ENCODE assay signal across 8 mouse cellular contexts in the genomic region with DNA sequence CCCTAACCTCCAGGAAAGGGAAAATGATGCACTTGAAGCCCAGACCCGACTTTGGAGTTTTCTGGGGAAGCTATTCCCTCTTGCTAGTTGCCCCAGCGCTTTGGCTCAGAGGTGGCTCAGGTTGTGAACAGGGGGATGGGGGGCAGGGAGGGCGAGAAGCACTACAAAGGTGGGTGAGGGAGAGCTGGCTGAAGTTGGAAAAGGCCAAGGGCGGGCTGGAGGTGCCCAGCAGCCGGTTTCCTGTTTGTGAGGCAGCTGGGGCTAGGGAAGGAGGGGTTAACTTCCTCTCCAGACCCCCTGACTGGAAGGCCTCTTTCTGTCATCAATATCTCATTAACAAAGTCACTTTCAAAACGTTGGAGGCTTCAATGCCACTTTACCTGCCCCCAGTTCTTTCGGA. TPM values are rescaled to one million over a fixed set of nuclear protein-coding genes. Genes with fewer than 3 reads are reported as not detected.
DNase-seq lines count a peak whose midpoint lies in the region; ATAC-seq and TF ChIP-seq lines count a peak whose summit lies in the region.

No protein-coding gene starts in this region.

- intact Hi-C loops in left cerebral cortex, adult 2 months (cut with DNase I): loop anchor here (5.0 kb wide), 2 partner anchors 60 to 330 kb away; no protein-coding TSS in a partner anchor
- intact Hi-C loops in left cerebral cortex, postnatal 14 days (cut with DNase I): loop anchor here (10.0 kb wide), 1 partner anchor 183 kb away; no protein-coding TSS in a partner anchor

- no peak for ATAC-seq in forebrain, embryonic 14.5 days
- ATAC-seq in intestine, postnatal 0 days: no peak
- ATAC-seq in CD4-positive, CD25-positive, alpha-beta regulatory T cell, adult 4 months: no peak

- no peak overlapping the region for H3K9ac ChIP-seq in forebrain, embryonic 14.5 days (ENCODE audit: low read length)
- H3K9ac ChIP-seq in intestine, postnatal 0 days (ENCODE audit: low read depth, low read length): no peak overlapping the region

- no peak for TF ChIP-seq CTCF in left cerebral cortex, adult 2 months (IDR thresholded peaks at IDR 0.05)
- TF ChIP-seq CTCF in intestine, postnatal 0 days (IDR thresholded peaks at IDR 0.05; ENCODE audit: low read depth): no peak

- DNase-seq in left cerebral cortex, adult 2 months (ENCODE audit: extremely low spot score in 1 of 2, low spot score in 2 of 2): no peak
- no peak for DNase-seq in left cerebral cortex, postnatal 14 days (ENCODE audit: low spot score in 2 of 2)
- DNase-seq in forebrain, embryonic 14.5 days (ENCODE audit: low spot score): no peak
- DNase-seq in midbrain, embryonic 10.5 days (ENCODE audit: low spot score): no peak
- DNase-seq in urinary bladder, postnatal 10 days (ENCODE audit: low spot score): no peak
- no peak for DNase-seq in urinary bladder, adult 18-20 months (ENCODE audit: low spot score in 2 of 2)

- no peaks in the 10 kb centered on the region for H3K9me3 ChIP-seq in forebrain, embryonic 14.5 days (replicated peaks; ENCODE audit: control insufficient read depth, low read length)
- no peaks in the 10 kb centered on the region for H3K9me3 ChIP-seq in intestine, postnatal 0 days (ENCODE audit: control insufficient read depth)
- no peaks in the 10 kb centered on the region for H3K9me3 ChIP-seq in midbrain, embryonic 10.5 days (replicated peaks)

- no peaks in the 10 kb centered on the region for H3K36me3 ChIP-seq in forebrain, embryonic 14.5 days (ENCODE audit: control insufficient read depth, insufficient read depth, low read length)
- H3K36me3 ChIP-seq in intestine, postnatal 0 days (ENCODE audit: control insufficient read depth, insufficient read depth): no peaks in the 10 kb centered on the region
- no peaks in the 10 kb centered on the region for H3K36me3 ChIP-seq in midbrain, embryonic 10.5 days

- peak overlapping the region; percentile 93 for H3K4me2 ChIP-seq in forebrain, embryonic 14.5 days (ENCODE audit: low read length)
- H3K4me2 ChIP-seq in intestine, postnatal 0 days (replicated peaks; ENCODE audit: low read depth): peak overlapping the region; percentile 93

- peak overlapping the region; percentile 79 for H3K4me3 ChIP-seq in left cerebral cortex, adult 2 months
- H3K4me3 ChIP-seq in forebrain, embryonic 14.5 days (ENCODE audit: low read depth, low read length): peak overlapping the region; percentile 53; the same call in 1 of the 2 replicates
- peak overlapping the region; percentile 68; the same call in 1 of the 2 replicates for H3K4me3 ChIP-seq in intestine, postnatal 0 days (ENCODE audit: low read depth, low read length)
- H3K4me3 ChIP-seq in midbrain, embryonic 10.5 days: peak overlapping the region; percentile 63; the same call in 1 of the 2 replicates

- peak overlapping the region; percentile 96 for H3K27ac ChIP-seq in left cerebral cortex, adult 2 months
- no peak overlapping the region for H3K27ac ChIP-seq in forebrain, embryonic 14.5 days (ENCODE audit: low read depth, low read length)
- no peak overlapping the region for H3K27ac ChIP-seq in intestine, postnatal 0 days (ENCODE audit: low read depth, low read length)
- H3K27ac ChIP-seq in midbrain, embryonic 10.5 days (replicated peaks): peak overlapping the region; percentile 73; the same call in 1 of the 2 replicates

- H3K4me1 ChIP-seq in forebrain, embryonic 14.5 days (ENCODE audit: control insufficient read depth, insufficient read depth, low read length): peaks cover 12% of the 10 kb centered on the region
- H3K4me1 ChIP-seq in intestine, postnatal 0 days (replicated peaks; ENCODE audit: control insufficient read depth, insufficient read depth, low read length): no peaks in the 10 kb centered on the region
- H3K4me1 ChIP-seq in midbrain, embryonic 10.5 days: peaks cover 70% of the 10 kb centered on the region

- WGBS in forebrain, embryonic 14.5 days: 31% methylated on average over 7 of the region's 7 CpGs
- WGBS in intestine, postnatal 0 days: 55% methylated on average over 7 of the region's 7 CpGs
- 36% methylated on average over 7 of the region's 7 CpGs for WGBS in midbrain, embryonic 10.5 days

- peaks cover 23% of the 10 kb centered on the region for H3K27me3 ChIP-seq in forebrain, embryonic 14.5 days (replicated peaks; ENCODE audit: control insufficient read depth, insufficient read depth, low read length)
- H3K27me3 ChIP-seq in intestine, postnatal 0 days (replicated peaks; ENCODE audit: control insufficient read depth, insufficient read depth, low read length): peaks cover 19% of the 10 kb centered on the region
- H3K27me3 ChIP-seq in midbrain, embryonic 10.5 days (ENCODE audit: low read depth, poor library complexity, severe bottlenecking): peaks cover 46% of the 10 kb centered on the region

RNA-seq across cellular contexts. Expression of a gene that starts 2.4 kb away (rescaled TPM):
- 10 to 100 TPM; 17.3 to 18.1 TPM for total RNA-seq in left cerebral cortex, adult 2 months (2021)
- 10 to 100 TPM; 14.6 to 15.4 TPM for total RNA-seq in left cerebral cortex, postnatal 14 days (2021)
- 6.1 and 6.7 TPM in 2 replicates for polyA plus RNA-seq in forebrain, embryonic 14.5 days (2014; fragmentation: Nextera tagmentation; extraction: Ambion mirVana)
- 5.6 and 5.9 TPM in 2 replicates for polyA plus RNA-seq in intestine, postnatal 0 days (2015; fragmentation: Nextera tagmentation; extraction: Ambion mirVana)
- 11.4 TPM in 2 replicates for polyA plus RNA-seq in midbrain, embryonic 10.5 days (2016; fragmentation: Nextera tagmentation; extraction: Ambion mirVana)
- under 1 TPM in 1 of 2 experiments, not detected in 1; 0.91 TPM for polyA plus RNA-seq in CD4-positive, CD25-positive, alpha-beta regulatory T cell, adult 4 months (2017; shearing (Covaris generic))

RNA-seq across cellular contexts. Expression of a gene that starts 14.6 kb away (rescaled TPM):
- 10 to 100 TPM; 21.2 to 23.2 TPM for total RNA-seq in left cerebral cortex, adult 2 months (2021)
- total RNA-seq in left cerebral cortex, postnatal 14 days (2021): 10 to 100 TPM; 14.7 to 19.0 TPM
- 59.1 and 62.3 TPM in 2 replicates for polyA plus RNA-seq in forebrain, embryonic 14.5 days (2014; fragmentation: Nextera tagmentation; extraction: Ambion mirVana)
- 23.1 and 24.5 TPM in 2 replicates for polyA plus RNA-seq in intestine, postnatal 0 days (2015; fragmentation: Nextera tagmentation; extraction: Ambion mirVana)
- polyA plus RNA-seq in midbrain, embryonic 10.5 days (2016; fragmentation: Nextera tagmentation; extraction: Ambion mirVana): 82.3 and 86.2 TPM in 2 replicates
- 10 to 100 TPM; 62.1 to 88.6 TPM for polyA plus RNA-seq in CD4-positive, CD25-positive, alpha-beta regulatory T cell, adult 4 months (2017; shearing (Covaris generic))

RNA-seq across cellular contexts. Expression of a gene that starts 51.3 kb away (rescaled TPM):
- 10 to 100 TPM; 69.9 to 74.0 TPM for total RNA-seq in left cerebral cortex, adult 2 months (2021)
- 10 to 100 TPM; 70.1 to 76.4 TPM for total RNA-seq in left cerebral cortex, postnatal 14 days (2021)
- polyA plus RNA-seq in forebrain, embryonic 14.5 days (2014; fragmentation: Nextera tagmentation; extraction: Ambion mirVana): 57.5 and 62.4 TPM in 2 replicates
- 2.9 and 3.1 TPM in 2 replicates for polyA plus RNA-seq in intestine, postnatal 0 days (2015; fragmentation: Nextera tagmentation; extraction: Ambion mirVana)
- polyA plus RNA-seq in midbrain, embryonic 10.5 days (2016; fragmentation: Nextera tagmentation; extraction: Ambion mirVana): 21.6 and 33.2 TPM in 2 replicates
- polyA plus RNA-seq in CD4-positive, CD25-positive, alpha-beta regulatory T cell, adult 4 months (2017; shearing (Covaris generic)): under 1 TPM in 1 of 2 experiments, not detected in 1; 0.70 TPM

Comparison
In these comparisons a context has a peak if more than half of its experiments do, and no peak if none do; other contexts are left out.
1. H3K27ac ChIP-seq: peak in left cerebral cortex, adult 2 months (single experiment) and midbrain, embryonic 10.5 days (single experiment); none in forebrain, embryonic 14.5 days (single experiment) and intestine, postnatal 0 days (single experiment).
2. Peak in every context shown above with its lines, with median percentiles within 50 percentile points of each other: H3K4me3 ChIP-seq.